Mouse (Mus musculus): ENCODE measurements at regions not wholly inside any gene's neighbourhood (a gene's known extent, or its start where the extent isn't known, plus 50 kb on each side); places are given as distances from the start of the nearest gene placed in this dataset.
"Not testable (repeated sequence)": the region's sequence is repeated elsewhere in the genome, so short reads cannot be mapped to it uniquely, and the experiment has no call there.

- no peaks in the 10 kb centered on the region for H3K36me3 ChIP-seq (ENCODE audit: control insufficient read depth, insufficient read depth, low read length)
- no peak overlapping the region for H3K4me2 ChIP-seq (replicated peaks; ENCODE audit: low read depth, low read length)
- H3K9me3 ChIP-seq (ENCODE audit: control insufficient read depth, low read length) = no peaks in the 10 kb centered on the region
- no peaks in the 10 kb centered on the region for H3K4me1 ChIP-seq (ENCODE audit: control insufficient read depth, insufficient read depth, low read length)
- ATAC-seq (ENCODE audit: low FRiP score, low TSS enrichment) = no peak
- no peak overlapping the region for H3K27ac ChIP-seq (ENCODE audit: low read depth, low read length)
- H3K27me3 ChIP-seq (ENCODE audit: control insufficient read depth, insufficient read depth, low read length) = no peaks in the 10 kb centered on the region
- H3K4me3 ChIP-seq (ENCODE audit: low read length) = no peak overlapping the region
- no peak overlapping the region for H3K9ac ChIP-seq (ENCODE audit: low read depth, low read length)
Measured at GRCm38 (mm10) chr3:6757562-6757961, 137.3 kb upstream of the 1700008P02Rik start.

DNA sequence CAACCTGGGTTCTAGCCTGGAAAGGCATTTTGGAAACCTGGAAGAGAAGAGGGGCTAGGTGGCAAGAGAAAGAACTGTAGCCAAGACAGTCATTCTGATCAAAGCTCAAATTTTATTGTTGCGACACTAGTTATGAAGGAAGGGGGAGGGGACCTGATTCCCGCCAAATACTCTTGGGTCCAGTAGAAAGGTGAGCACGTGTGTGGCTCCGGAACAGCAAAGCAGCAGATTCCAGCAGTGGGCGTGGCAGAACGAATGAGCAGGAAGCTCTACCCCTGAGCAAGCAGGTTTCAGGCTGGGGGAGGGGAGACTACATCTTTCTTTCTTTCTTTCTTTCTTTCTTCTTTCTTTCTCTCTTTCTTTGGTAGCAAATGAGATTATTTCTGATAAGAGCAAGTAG, 130.5 kb upstream of the 1700008P02Rik start:
- not testable (repeated sequence) for H3K27ac ChIP-seq (ENCODE audit: low read depth, low read length); H3K4me3 ChIP-seq (ENCODE audit: low read length); H3K9ac ChIP-seq (ENCODE audit: low read depth, low read length); H3K9me3 ChIP-seq (ENCODE audit: control insufficient read depth, low read length); H3K27me3 ChIP-seq (ENCODE audit: control insufficient read depth, insufficient read depth, low read length); H3K4me1 ChIP-seq (ENCODE audit: control insufficient read depth, insufficient read depth, low read length); H3K4me2 ChIP-seq (replicated peaks; ENCODE audit: low read depth, low read length); H3K36me3 ChIP-seq (ENCODE audit: control insufficient read depth, insufficient read depth, low read length); ATAC-seq (ENCODE audit: low FRiP score, low TSS enrichment)
- 83% methylated on average over 6 of the region's 6 CpGs for WGBS

DNA sequence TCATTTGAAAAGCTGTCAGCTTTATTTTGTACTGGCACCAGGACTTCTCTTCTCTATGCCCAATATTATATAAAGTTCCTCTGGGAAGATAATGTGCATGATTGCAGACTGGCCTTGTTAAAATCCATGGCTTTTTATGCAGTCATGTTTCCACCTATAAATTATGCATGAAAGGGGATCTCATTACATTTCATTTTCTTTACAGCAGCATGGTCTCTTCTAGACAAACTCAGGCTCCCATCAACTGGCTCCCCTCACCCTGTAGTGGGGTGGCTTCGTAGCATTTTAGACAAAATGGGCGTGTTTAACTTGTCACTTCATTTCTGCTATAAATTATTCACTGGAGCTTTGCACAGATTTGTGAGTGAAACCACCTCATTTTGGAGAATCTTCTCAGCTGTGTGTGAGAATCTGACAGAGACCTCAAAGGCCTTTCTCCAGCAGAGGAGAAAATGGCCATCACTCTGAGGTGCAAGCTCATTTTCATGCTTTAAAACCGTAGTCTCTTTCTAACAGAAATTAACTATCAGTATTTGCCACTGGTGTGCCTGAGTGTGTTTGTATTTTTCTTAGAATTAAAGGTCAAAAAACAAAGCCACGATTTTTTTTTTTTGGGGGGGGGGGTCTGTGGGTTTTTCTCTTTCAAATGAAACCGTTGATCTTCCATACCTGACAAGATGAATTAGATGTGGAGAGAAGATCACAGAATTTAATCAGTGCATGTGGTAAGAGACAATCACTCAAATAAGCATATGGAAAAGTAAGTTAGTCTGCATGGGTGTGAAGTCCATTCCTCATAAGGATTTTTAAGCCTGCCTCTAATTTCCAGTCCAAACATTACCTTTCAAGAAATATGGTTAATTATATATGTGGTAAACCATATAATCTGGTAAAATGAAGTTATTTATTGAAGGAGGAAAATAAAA, 111.4 kb upstream of the 1700008P02Rik start:
- ATAC-seq (ENCODE audit: low FRiP score, low TSS enrichment) = no peak
- 65% methylated on average over 5 of the region's 5 CpGs for WGBS
- H3K36me3 ChIP-seq (ENCODE audit: control insufficient read depth, insufficient read depth, low read length) = no peaks in the 10 kb centered on the region
- H3K27ac ChIP-seq (ENCODE audit: low read depth, low read length) = no peak overlapping the region
- H3K9ac ChIP-seq (ENCODE audit: low read depth, low read length) = no peak overlapping the region
- H3K27me3 ChIP-seq (ENCODE audit: control insufficient read depth, insufficient read depth, low read length) = no peaks in the 10 kb centered on the region
- no peak overlapping the region for H3K4me3 ChIP-seq (ENCODE audit: low read length)
- no peaks in the 10 kb centered on the region for H3K9me3 ChIP-seq (ENCODE audit: control insufficient read depth, low read length)
- H3K4me1 ChIP-seq (ENCODE audit: control insufficient read depth, insufficient read depth, low read length) = no peaks in the 10 kb centered on the region
- no peak overlapping the region for H3K4me2 ChIP-seq (replicated peaks; ENCODE audit: low read depth, low read length)

- no peak overlapping the region for H3K4me2 ChIP-seq (replicated peaks; ENCODE audit: low read depth, low read length)
- no peak overlapping the region for H3K4me3 ChIP-seq (ENCODE audit: low read length)
- no peak overlapping the region for H3K9ac ChIP-seq (ENCODE audit: low read depth, low read length)
- H3K36me3 ChIP-seq (ENCODE audit: control insufficient read depth, insufficient read depth, low read length) = no peaks in the 10 kb centered on the region
- no peaks in the 10 kb centered on the region for H3K27me3 ChIP-seq (ENCODE audit: control insufficient read depth, insufficient read depth, low read length)
- H3K4me1 ChIP-seq (ENCODE audit: control insufficient read depth, insufficient read depth, low read length) = no peaks in the 10 kb centered on the region
- 0 out of 2 replicates have a peak, but pooled peaks cover 2% of the 10 kb centered on the region for H3K9me3 ChIP-seq (ENCODE audit: control insufficient read depth, low read length)
- H3K27ac ChIP-seq (ENCODE audit: low read depth, low read length) = no peak overlapping the region
- no peak for ATAC-seq (ENCODE audit: low FRiP score, low TSS enrichment)
Measured at GRCm38 (mm10) chr3:6730066-6730465, 109.8 kb upstream of the 1700008P02Rik start.

DNA sequence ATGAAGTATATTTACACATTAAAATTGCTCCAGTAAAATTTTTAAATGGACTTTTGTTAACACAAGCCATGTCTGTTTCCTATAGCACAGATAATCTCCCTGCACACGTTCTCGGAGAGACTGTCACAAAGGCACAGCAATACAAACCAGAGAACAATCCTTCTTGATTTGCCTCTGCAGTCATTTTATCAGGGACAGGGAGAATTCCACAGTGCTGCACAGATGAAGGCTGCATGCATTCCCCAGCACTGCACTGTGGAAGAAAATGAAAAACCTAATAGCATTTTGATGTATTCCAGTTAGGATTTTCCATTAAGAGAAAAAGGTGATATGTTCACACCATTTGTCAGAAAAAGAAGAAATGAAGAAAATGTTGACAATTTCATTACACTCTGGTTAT, 63.4 kb upstream of the 1700008P02Rik start:
- no peak overlapping the region for H3K4me2 ChIP-seq (replicated peaks; ENCODE audit: low read depth, low read length)
- WGBS = 84% methylated on average over 2 of the region's 2 CpGs
- ATAC-seq (ENCODE audit: low FRiP score, low TSS enrichment) = no peak
- H3K4me3 ChIP-seq (ENCODE audit: low read length) = no peak overlapping the region
- H3K27ac ChIP-seq (ENCODE audit: low read depth, low read length) = no peak overlapping the region
- H3K27me3 ChIP-seq (ENCODE audit: control insufficient read depth, insufficient read depth, low read length) = no peaks in the 10 kb centered on the region
- H3K36me3 ChIP-seq (ENCODE audit: control insufficient read depth, insufficient read depth, low read length) = no peaks in the 10 kb centered on the region
- no peak overlapping the region for H3K9ac ChIP-seq (ENCODE audit: low read depth, low read length)
- H3K9me3 ChIP-seq (ENCODE audit: control insufficient read depth, low read length) = no peaks in the 10 kb centered on the region
- no peaks in the 10 kb centered on the region for H3K4me1 ChIP-seq (ENCODE audit: control insufficient read depth, insufficient read depth, low read length)

DNA sequence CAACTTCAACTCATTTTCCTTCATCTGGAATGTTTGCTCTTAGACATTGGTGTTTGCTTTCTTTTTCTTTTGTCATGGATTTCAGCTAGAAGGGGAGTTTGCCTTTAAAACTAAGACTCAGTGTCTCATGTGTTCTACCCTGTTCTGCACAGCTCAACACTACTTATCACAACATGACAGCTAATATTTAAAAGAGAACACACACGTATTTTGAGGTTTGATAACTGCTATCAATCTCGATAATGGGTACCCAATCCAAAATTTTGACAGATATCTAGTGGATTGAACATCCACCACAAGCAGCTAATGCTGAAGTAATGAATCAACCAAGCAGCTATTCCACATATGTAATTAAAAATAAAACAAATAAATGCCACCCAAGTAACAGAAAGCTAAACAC, 61.2 kb upstream of the 1700008P02Rik start:
- 72% methylated on average over 2 of the region's 2 CpGs for whole genome bisulfite sequencing
- Histone ChIP-seq H3K4me2 (replicated peaks; ENCODE audit: low read depth, low read length) (no peak overlapping the region), H3K36me3 (ENCODE audit: control insufficient read depth, insufficient read depth, low read length) (no peaks in the 10 kb centered on the region), H3K4me1 (ENCODE audit: control insufficient read depth, insufficient read depth, low read length) (no peaks in the 10 kb centered on the region), H3K27ac (ENCODE audit: low read depth, low read length) (no peak overlapping the region), H3K27me3 (ENCODE audit: control insufficient read depth, insufficient read depth, low read length) (no peaks in the 10 kb centered on the region), H3K9me3 (ENCODE audit: control insufficient read depth, low read length) (no peaks in the 10 kb centered on the region), H3K4me3 (ENCODE audit: low read length) (no peak overlapping the region), H3K9ac (ENCODE audit: low read depth, low read length) (no peak overlapping the region)
- no peak for ATAC-seq (ENCODE audit: low FRiP score, low TSS enrichment)

GRCm38 (mm10) chr3:6676382-6676781, 56.1 kb upstream of the 1700008P02Rik start:
- Histone ChIP-seq H3K4me1 (ENCODE audit: control insufficient read depth, insufficient read depth, low read length) (no peaks in the 10 kb centered on the region), H3K36me3 (ENCODE audit: control insufficient read depth, insufficient read depth, low read length) (no peaks in the 10 kb centered on the region), H3K4me2 (replicated peaks; ENCODE audit: low read depth, low read length) (no peak overlapping the region), H3K9ac (ENCODE audit: low read depth, low read length) (no peak overlapping the region), H3K4me3 (ENCODE audit: low read length) (no peak overlapping the region), H3K9me3 (ENCODE audit: control insufficient read depth, low read length) (no peaks in the 10 kb centered on the region), H3K27me3 (ENCODE audit: control insufficient read depth, insufficient read depth, low read length) (no peaks in the 10 kb centered on the region), H3K27ac (ENCODE audit: low read depth, low read length) (no peak overlapping the region)
- no peak for ATAC-seq (ENCODE audit: low FRiP score, low TSS enrichment)
- WGBS = 90% methylated on average over 4 of the region's 4 CpGs

- 59% methylated on average over 3 of the region's 3 CpGs for WGBS
Measured at GRCm38 (mm10) chr3:6675354-6675753, 55.1 kb upstream of the 1700008P02Rik start.

More at GRCm38 (mm10) chr3:6675354-6675753, 55.1 kb upstream of the 1700008P02Rik start:
- Histone ChIP-seq H3K27me3 (ENCODE audit: control insufficient read depth, insufficient read depth, low read length) (no peaks in the 10 kb centered on the region), H3K4me1 (ENCODE audit: control insufficient read depth, insufficient read depth, low read length) (no peaks in the 10 kb centered on the region), H3K9me3 (ENCODE audit: control insufficient read depth, low read length) (no peaks in the 10 kb centered on the region), H3K9ac (ENCODE audit: low read depth, low read length) (no peak overlapping the region), H3K4me2 (replicated peaks; ENCODE audit: low read depth, low read length) (no peak overlapping the region), H3K4me3 (ENCODE audit: low read length) (no peak overlapping the region), H3K27ac (ENCODE audit: low read depth, low read length) (no peak overlapping the region), H3K36me3 (ENCODE audit: control insufficient read depth, insufficient read depth, low read length) (no peaks in the 10 kb centered on the region)
- no peak for ATAC-seq (ENCODE audit: low FRiP score, low TSS enrichment)

Data from kidney, embryonic 14.5 days (tissue).